Mouse (Mus musculus): ENCODE measurements around the gene Atp2b2. TPM values are rescaled to one million over a fixed set of nuclear protein-coding genes. Genes with fewer than 3 reads are reported as not detected.

The Atp2b2 gene
- polyA plus RNA-seq, 1 experiment from 2014 or later = 0.06 TPM

DNA sequence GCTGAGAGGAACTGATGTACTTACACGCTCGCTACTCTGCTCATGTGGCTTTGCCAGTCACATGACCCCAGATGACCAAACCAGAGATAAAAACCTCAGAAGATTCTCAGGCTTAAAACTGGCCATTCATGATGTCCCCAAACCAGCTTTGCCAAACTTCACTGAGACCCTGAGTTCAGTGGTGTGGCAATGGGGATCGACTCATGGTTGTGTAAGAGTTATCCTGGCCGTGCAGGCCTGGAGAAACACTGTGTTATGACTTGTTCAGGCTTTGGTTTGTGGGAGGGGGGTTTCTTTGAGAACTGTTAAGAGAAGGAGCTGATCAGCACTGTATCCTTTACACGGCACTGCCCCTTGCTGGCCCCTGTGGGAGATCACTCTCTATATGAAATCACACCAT, 250.0 kb downstream of the Atp2b2 start:
- ATAC-seq = no peak
- in situ Hi-C loops (cut with MboI; ENCODE audit: low pct_unique_long_range_greater_than_20kb) = no loop called here
- TF ChIP-seq CTCF (IDR thresholded peaks at IDR 0.05) = no peak
- DNase-seq (ENCODE audit: low read depth, low spot score) = no peak
- peaks cover 66% of the 10 kb centered on the region for H3K27me3 ChIP-seq
- ChIA-PET POLR2A (no interaction called here), CTCF (no interaction called here)

DNA sequence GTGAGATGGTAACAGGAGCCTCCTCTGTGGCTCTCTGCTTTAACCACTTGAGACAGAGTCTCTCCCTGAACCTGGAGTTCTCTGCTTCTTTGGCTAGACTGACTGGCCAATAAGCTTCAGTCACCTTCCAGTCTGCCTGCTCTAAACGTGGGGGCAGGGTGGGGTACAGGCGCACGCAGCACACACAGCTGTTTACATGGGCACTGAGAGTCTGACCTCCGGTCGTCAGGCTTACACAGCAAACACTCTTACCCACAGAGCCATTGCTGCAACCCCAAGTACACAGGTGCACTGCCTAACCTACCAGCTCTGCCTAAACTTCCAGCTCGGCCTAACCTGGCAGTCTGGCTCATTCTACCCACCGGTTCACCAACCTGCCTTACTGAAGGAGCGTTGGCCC, 251.4 kb downstream of the Atp2b2 start:
- ChIA-PET CTCF (no interaction called here), POLR2A (no interaction called here)
- DNase-seq (ENCODE audit: low read depth, low spot score) = no peak
- TF ChIP-seq CTCF (IDR thresholded peaks at IDR 0.05) = no peak
- ATAC-seq = no peak
- in situ Hi-C loops (cut with MboI; ENCODE audit: low pct_unique_long_range_greater_than_20kb) = no loop called here
- peaks cover 59% of the 10 kb centered on the region for H3K27me3 ChIP-seq

DNA sequence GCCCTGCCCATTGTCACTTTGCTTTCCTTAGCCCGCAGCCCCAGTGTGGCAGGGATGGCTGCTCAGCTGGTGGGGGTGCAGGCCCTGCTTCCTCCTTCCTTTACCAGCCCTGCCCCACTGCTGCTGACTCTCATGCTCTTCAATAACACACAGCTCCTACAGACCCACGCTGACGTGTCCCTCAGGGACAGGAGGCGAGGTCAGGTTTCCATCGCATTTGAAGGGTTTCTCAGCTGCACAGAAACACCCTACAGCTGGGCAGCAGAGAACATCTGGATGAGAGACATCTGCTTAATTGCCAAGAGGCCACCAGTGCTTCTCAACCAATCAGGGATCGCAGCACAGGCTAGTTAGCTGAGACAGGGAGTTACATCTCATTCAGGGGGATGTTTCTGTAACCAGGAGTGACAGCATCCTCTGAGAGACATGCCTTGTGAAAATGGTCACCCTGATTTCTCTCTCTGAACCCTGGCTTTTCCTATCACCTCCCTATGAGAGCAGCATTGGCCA, 254.9 kb downstream of the Atp2b2 start:
- DNase-seq (ENCODE audit: low read depth, low spot score) = no peak
- in situ Hi-C loops (cut with MboI; ENCODE audit: low pct_unique_long_range_greater_than_20kb) = no loop called here
- CTCF ChIA-PET = no interaction called here
- POLR2A ChIA-PET = no interaction called here
- no peak for TF ChIP-seq CTCF (IDR thresholded peaks at IDR 0.05)
- no peak for ATAC-seq
- H3K27me3 ChIP-seq = peaks cover 47% of the 10 kb centered on the region

DNA sequence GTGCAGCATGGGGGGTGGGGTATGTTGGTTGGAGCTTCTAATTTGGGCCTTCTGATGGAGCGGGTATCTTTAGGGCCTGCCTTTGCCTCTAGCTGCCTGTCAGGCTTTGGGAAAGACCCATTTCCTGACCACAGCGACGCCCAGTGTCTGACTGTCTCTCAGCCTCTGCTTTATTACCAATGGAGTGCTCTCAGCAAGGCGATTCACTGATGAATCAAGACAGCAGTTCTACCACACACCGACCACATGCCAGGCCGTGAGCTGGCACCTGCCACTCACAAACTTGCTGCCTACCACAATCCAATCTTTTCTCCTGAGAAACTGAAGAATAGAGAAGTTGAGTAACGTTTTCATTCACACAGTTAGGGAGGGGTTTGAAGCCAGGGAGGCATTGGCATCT, 256.8 kb downstream of the Atp2b2 start:
- DNase-seq (ENCODE audit: low read depth, low spot score) (no peak), ATAC-seq (no peak)
- CTCF ChIA-PET = no interaction called here
- in situ Hi-C loops (cut with MboI; ENCODE audit: low pct_unique_long_range_greater_than_20kb) = no loop called here
- TF ChIP-seq CTCF (IDR thresholded peaks at IDR 0.05) = no peak
- POLR2A ChIA-PET = no interaction called here
- H3K27me3 ChIP-seq = peaks cover 40% of the 10 kb centered on the region

DNA sequence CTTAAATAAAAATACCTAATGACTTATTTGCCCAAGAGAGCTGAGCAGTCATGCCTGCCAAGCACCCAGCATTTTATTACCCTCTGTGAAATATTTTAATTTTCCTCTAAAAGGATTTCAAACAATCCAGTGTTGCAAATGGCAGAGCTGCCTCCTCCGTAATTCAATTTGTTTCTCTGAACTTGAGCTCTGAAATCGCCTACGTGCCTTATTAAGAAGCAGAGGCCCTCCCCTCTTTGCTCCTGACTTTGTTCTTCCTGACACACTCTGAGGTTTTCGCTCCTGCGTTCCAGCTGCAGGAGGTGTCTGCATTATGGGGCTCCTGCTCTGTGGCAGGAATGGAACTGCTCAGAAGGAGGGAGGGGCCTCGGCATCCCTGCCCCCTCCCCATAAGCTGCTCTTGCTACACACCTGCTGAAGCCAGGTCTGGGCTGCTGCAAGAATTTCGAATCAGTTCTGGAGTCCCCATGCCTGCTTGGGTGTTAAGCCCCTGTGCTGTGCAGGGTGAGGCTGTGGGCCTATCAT, 264.1 kb downstream of the Atp2b2 start:
- no peak for ATAC-seq

DNA sequence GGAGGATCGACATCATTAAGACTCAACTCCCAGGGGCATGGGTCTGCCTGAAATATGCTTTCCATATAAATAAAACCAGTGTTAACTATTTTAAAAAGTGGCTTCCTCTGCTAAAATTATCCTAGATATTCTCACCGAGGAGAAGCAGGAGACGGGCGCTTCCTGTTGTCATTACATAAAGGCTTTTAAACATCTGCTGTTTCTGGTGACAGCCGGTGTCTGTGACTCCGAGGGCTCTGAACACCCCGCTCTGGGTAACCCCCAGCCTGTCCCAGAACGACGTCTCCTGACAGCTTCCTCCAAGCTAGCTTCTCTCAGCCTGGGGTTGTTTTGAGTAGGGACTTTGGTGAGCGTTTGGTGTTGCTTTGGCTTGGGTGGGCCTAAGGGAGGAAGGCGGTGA, 273.6 kb downstream of the Atp2b2 start:
- ATAC-seq (no peak), DNase-seq (ENCODE audit: low read depth, low spot score) (no peak)
- H3K27me3 ChIP-seq = peaks cover 11% of the 10 kb centered on the region
- ChIA-PET POLR2A (no interaction called here), CTCF (no interaction called here)
- in situ Hi-C loops (cut with MboI; ENCODE audit: low pct_unique_long_range_greater_than_20kb) = loop anchor here (10.0 kb wide), 1 partner anchor 136 kb away; no protein-coding TSS in a partner anchor
- no peak for TF ChIP-seq CTCF (IDR thresholded peaks at IDR 0.05)

More for the DNA sequence above, 264.1 kb downstream of the Atp2b2 start:
- no peaks in the 10 kb centered on the region for H3K27me3 ChIP-seq
- ChIA-PET CTCF (no interaction called here), POLR2A (no interaction called here)
- in situ Hi-C loops (cut with MboI; ENCODE audit: low pct_unique_long_range_greater_than_20kb) = no loop called here
- DNase-seq (ENCODE audit: low read depth, low spot score) = no peak
- no peak for TF ChIP-seq CTCF (IDR thresholded peaks at IDR 0.05)

DNA sequence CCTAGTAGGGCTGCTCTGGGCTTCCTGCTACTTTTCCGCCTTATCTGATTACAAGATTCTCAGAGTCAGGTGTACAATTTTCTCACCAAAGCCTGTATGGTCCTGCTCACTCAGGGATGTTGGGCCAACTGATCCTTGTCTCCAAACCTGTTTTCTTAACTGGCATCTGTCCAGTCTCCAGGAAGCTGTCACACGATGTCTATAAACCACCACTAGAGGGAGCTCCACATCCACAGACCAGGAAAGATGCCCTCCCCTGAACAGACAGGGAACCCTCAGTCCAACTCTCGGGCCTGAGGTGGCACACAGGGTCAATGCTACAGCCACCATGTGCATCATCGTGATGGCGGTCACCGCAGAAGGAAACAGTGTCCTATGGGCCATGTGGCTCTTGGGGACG, 280.8 kb downstream of the Atp2b2 start:
- in situ Hi-C loops (cut with MboI; ENCODE audit: low pct_unique_long_range_greater_than_20kb) = loop anchor here (5.0 to 10.0 kb wide), 2 partner anchors 143 to 311 kb away; no protein-coding TSS in a partner anchor
- ChIA-PET CTCF (interaction anchor here (0.9 kb wide), 1 partner anchor 12 kb away, joined by 3 read pairs; no protein-coding TSS in a partner anchor), POLR2A (no interaction called here)
- ATAC-seq (no peak), DNase-seq (ENCODE audit: low read depth, low spot score) (peak; percentile 15)
- no peak for TF ChIP-seq CTCF (IDR thresholded peaks at IDR 0.05)
- peaks cover 37% of the 10 kb centered on the region for H3K27me3 ChIP-seq

DNA sequence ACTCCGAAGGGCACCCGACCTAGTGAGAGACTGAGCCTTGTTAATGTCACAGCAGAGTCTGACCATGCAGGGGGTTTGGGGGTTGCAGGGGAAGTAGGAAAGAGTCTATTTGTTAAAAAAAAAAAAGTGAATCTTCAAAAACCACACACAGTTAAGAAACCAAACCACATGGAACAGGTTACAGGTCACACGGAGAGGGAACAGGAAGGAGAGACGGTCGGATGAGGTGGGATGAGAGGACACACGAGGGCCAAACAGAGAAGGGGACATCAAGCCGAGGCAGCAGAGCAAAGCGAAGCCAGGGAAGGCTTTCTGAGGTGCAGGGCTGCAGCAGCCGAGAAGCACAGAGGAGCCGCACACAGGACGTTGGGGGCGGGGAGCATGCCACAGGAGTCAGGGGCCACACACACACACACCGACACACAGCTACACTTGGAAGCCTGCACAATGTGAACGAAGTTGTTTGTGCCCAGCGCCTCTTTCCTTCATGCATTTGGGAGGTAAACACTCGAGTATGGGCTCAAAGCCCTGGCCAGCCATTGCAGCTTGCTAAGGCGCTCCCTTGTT, 293.2 kb downstream of the Atp2b2 start:
- peaks cover 53% of the 10 kb centered on the region for H3K27me3 ChIP-seq
- no peak for TF ChIP-seq CTCF (IDR thresholded peaks at IDR 0.05)
- in situ Hi-C loops (cut with MboI; ENCODE audit: low pct_unique_long_range_greater_than_20kb) = no loop called here
- ChIA-PET POLR2A (no interaction called here), CTCF (interaction anchor here (1.2 kb wide), 1 partner anchor 13 kb away, joined by 3 read pairs; no protein-coding TSS in a partner anchor)
- DNase-seq (ENCODE audit: low read depth, low spot score) (no peak), ATAC-seq (no peak)

DNA sequence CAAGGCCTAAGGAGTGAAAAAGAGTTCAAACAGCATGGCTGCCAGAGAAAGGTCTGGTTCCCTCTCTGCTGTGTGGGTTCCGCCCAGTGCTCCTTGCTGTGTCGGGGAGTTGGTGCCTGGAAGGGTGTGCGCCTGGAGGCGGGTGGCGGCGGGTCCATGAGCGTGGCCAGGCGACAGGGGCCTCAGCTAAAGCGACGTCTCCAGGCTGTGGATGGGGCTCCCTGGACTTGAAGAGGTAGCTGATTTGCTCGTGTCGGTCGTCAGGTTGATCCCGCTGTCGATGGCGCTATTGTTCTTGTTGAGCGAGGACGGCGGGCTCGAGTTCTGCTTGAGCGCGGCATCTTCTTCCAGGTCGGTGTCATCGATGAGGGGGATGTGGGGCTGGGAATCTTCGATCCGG, 294.1 kb downstream of the Atp2b2 start:
- TF ChIP-seq CTCF (IDR thresholded peaks at IDR 0.05) = no peak
- ATAC-seq (no peak), DNase-seq (ENCODE audit: low read depth, low spot score) (no peak)
- in situ Hi-C loops (cut with MboI; ENCODE audit: low pct_unique_long_range_greater_than_20kb) = no loop called here
- POLR2A ChIA-PET = no interaction called here
- H3K27me3 ChIP-seq = peaks cover 62% of the 10 kb centered on the region
- CTCF ChIA-PET = no interaction called here

DNA sequence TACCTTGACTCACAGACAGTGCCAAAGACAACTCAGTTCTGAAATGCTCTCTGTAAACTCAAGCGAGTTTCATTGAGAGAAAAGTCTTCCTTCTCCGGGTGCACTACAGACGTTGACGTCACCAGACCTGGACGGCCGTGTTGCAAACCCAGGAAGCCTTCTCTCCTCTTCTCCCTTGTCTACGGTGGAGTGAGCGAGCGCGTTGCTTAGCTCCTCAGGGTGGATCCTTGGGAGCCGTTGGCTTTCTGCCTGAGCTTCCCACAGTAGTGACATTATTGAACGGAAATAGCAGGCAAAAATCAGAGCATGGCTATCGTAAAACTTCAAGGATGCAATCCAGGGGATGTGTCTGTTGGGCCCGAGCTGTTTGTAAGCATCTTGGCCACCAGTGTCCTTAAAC, 295.1 kb downstream of the Atp2b2 start:
- TF ChIP-seq CTCF (IDR thresholded peaks at IDR 0.05) = no peak
- DNase-seq (ENCODE audit: low read depth, low spot score) = no peak
- peaks cover 69% of the 10 kb centered on the region for H3K27me3 ChIP-seq
- in situ Hi-C loops (cut with MboI; ENCODE audit: low pct_unique_long_range_greater_than_20kb) = no loop called here
- ChIA-PET CTCF (no interaction called here), POLR2A (no interaction called here)
- ATAC-seq = no peak

DNA sequence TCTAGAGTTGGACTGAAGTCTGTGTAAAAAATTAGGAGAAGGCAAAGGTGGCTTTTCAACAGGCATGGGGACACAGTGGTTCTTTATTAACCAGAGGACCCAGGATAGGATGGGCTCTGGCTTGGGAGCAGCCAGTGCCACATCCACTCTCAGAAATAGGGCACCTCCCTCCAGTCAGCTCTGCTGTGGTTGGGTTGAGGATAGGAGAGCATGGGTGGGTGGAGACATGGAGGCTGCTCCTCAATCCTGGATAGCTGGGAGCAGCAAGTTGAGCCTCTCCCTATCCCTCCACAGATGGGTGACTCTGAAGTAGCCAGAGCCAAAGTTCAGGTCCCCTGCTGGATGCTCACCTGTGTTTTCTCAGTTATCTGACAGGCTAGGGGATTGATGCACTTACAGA, 297.3 kb downstream of the Atp2b2 start:
- ChIA-PET CTCF (no interaction called here), POLR2A (no interaction called here)
- in situ Hi-C loops (cut with MboI; ENCODE audit: low pct_unique_long_range_greater_than_20kb) = no loop called here
- no peak for TF ChIP-seq CTCF (IDR thresholded peaks at IDR 0.05)
- no peak for ATAC-seq
- DNase-seq (ENCODE audit: low read depth, low spot score) = no peak
- H3K27me3 ChIP-seq = peaks cover 62% of the 10 kb centered on the region

DNA sequence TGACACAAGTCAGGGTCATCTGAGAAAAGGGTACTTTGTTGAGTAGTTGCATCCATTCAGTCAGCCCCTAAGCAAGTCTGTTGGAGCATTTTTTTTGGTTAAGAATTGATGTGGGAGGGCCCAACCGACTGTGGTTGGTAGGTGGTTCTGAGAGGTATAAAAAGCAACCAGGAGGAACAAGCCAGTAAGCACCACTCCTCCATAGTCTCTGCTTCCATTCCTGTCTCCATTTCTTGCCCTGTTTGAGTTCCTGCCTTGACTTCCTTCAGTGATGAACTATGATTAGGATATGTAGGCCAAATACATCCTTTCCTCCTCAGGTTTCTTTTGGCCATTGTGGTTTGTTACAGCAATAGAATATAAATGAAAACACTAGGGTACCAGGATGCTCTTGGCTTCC, 299.3 kb downstream of the Atp2b2 start:
- POLR2A ChIA-PET = no interaction called here
- CTCF ChIA-PET = no interaction called here
- peaks cover 49% of the 10 kb centered on the region for H3K27me3 ChIP-seq
- ATAC-seq (no peak), DNase-seq (ENCODE audit: low read depth, low spot score) (no peak)
- no peak for TF ChIP-seq CTCF (IDR thresholded peaks at IDR 0.05)
- in situ Hi-C loops (cut with MboI; ENCODE audit: low pct_unique_long_range_greater_than_20kb) = no loop called here
